Mouse (Mus musculus) E14TG2a.4 (cell line): ENCODE measurements around the gene Llgl2.
A peak's percentile ranks its signal among the peaks of the same experiment; 100 is the strongest.

Source experiments
- H3K27me3 ChIP-seq: 2 replicates; pipeline ENCODE4 v1.6.1; 2014; ENCODE audit warnings: low read length, control low read depth; ENCODE audit not compliant: insufficient read depth
- H3K36me3 ChIP-seq: 2 replicates; pipeline ENCODE4 v1.6.1; 2014; ENCODE audit warnings: low read length, control low read depth; ENCODE audit not compliant: insufficient read depth
- H3K4me1 ChIP-seq: replicated peaks from 2 replicates; pipeline ENCODE4 v1.6.1; 2014; ENCODE audit warnings: low read depth, low read length, control low read depth
- H3K4me3 ChIP-seq: replicated peaks from 2 replicates; pipeline ENCODE4 v1.5.1; 2014; ENCODE audit warnings: mild to moderate bottlenecking, low read length
- H3K9me3 ChIP-seq: 2 replicates; pipeline ENCODE4 v1.6.1; 2014; ENCODE audit warnings: low read length, control low read depth
- CTCF ChIP-seq: conservative IDR thresholded peaks from 2 replicates; pipeline ENCODE4 v1.5.1; 2014; ENCODE audit warnings: low read length
- NANOG ChIP-seq: IDR thresholded peaks from 2 replicates; pipeline ENCODE4 v1.6.1; 2014; ENCODE audit warnings: borderline replicate concordance, low read length, mixed read lengths
- POU5F1 ChIP-seq: IDR thresholded peaks from 2 replicates; pipeline ENCODE4 v1.6.1; 2014; ENCODE audit warnings: low read length, borderline replicate concordance

The Llgl2 gene

DNA sequence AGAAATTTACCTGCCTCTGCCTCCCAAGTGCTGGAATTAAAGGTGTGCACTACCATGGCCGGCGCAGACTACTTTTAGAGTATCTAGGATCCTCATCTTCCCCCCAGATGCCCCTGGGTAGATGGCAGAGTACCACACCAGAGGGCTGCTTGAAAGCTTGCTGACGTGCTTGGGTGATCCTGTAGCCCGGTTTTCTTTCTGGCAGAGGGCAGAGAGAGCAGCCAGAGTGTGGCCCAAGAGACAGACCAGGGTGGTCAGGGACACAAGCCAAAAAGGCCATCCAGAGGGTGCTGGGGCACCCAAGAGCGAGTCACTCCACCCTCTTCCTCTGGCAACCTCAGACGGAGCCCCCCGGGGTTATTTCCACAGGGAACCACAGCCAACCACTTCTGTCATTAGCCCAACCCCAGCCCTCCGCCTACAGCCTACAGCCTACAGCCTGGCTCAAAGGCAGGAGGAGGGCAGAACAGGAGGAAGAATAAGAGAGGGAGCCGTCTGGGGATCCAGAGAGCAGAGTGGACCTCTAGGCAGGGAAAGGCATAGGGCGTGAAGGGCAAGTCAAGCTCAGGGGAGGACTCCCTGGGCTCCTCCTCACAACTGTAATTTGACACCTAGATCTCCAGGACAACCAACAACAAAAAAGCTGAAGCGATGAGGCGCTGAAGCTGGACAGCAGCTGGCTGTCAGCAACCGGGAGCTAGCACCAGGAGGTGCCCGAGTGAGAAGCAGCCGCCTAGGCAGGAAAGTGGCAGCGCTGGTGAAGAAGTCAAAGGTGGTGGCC lies 75.8 kb downstream of the Llgl2 start, which contains the start of gene Smim5:
Gene Smim5, plus strand, starts transcription at position 481 of the 781 bp plus-strand sequence.
- Histone ChIP-seq H3K4me1 (peaks cover 57% of the 10 kb centered on the region), H3K9me3 (no peaks in the 10 kb centered on the region), H3K4me3 (0 out of 2 replicates have a peak within 1 kb of the TSS, but pooled peaks have one; percentile 30), H3K36me3 (peaks cover 68% of the 10 kb centered on the region), H3K27me3 (peaks cover 5% of the 10 kb centered on the region; the same call in 1 of the 2 replicates)
- TF ChIP-seq CTCF (no peak), POU5F1 (no peak), NANOG (no peak)

DNA sequence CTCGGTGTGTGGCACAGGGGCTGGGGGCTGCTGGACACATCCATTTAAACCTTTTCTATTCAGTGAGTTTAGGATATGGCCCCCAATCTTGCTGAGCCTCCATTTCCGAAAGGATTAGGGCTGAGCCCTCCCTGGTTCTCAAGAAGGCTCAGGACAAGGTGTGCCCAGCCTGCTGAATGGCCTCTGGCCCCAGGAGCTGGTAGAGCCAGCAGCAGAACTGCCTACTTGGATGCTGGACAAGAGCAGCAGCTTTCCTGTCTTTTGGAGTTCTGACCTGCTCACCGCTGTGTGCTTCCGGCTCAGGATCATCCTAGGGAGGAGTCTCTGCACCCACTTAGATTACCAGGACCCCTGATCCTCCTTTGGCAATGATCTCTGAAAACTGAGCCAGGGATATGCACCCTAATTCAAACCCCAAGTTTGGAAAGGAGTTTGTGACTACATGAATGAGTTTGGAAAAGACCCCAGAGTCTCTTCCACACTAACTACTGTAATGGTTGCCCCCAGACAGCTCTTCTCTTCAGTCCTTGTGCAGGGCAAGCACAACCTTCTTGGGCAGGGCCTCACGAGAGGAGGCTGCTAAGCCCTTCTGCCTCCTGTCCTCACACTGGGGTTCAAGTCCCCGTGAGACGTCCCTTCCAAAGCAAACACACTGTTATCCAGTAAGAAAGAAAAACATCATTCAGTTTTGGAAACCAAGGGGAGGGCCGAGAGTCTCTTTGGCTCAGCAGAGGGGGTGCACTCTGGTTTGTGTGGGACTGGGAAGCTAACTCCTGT lies 76.9 kb downstream of the Llgl2 start:
- Histone ChIP-seq H3K27me3 (peaks cover 5% of the 10 kb centered on the region; the same call in 1 of the 2 replicates), H3K4me1 (peaks cover 57% of the 10 kb centered on the region), H3K36me3 (peaks cover 64% of the 10 kb centered on the region), H3K4me3 (no peak overlapping the region), H3K9me3 (no peaks in the 10 kb centered on the region)
- TF ChIP-seq NANOG = no peak
- TF ChIP-seq POU5F1 = no peak
- TF ChIP-seq CTCF = no peak

DNA sequence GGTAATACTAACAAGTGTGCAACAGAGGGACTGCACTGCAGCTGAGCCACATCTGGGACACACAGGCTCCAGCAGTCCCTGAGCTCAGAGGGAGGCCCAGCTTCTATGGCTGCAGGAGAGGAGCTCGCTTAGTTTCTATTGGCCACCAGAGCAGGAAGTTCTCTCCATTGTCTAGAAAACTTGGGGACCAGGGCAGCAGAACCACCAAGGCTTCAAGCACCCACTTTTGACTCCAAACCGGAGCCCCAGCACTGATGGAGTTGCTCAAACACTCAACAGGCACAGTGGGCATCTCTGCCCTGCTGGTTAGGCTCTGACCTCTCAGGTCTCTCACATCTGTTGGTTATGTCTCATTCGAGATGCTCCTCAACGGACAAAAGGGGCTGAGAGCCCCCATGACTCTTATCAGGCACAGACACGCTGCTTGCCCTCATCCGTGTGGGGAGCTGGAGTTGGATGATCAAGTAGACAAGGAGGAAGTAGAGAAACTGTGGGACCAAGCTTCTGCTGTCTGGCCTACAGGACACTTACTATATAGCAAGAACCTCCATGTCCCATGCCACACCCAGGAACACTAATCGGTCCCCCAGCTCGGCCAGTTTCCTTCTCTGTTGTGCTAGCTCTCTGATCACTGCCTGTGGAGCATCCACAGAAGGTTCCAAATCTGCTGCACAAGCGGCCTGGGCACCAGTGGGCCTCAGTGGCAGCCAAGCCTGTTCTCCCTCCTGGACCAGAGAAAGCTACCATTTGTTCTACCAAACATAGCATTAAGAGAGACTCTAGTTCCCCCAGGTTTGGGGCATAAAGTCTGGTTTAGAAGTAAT lies 77.7 kb downstream of the Llgl2 start:
- Histone ChIP-seq H3K4me1 (peaks cover 60% of the 10 kb centered on the region), H3K36me3 (peaks cover 56% of the 10 kb centered on the region), H3K4me3 (no peak overlapping the region), H3K9me3 (no peaks in the 10 kb centered on the region), H3K27me3 (peaks cover 5% of the 10 kb centered on the region; the same call in 1 of the 2 replicates)
- TF ChIP-seq NANOG (no peak), POU5F1 (no peak), CTCF (no peak)

DNA sequence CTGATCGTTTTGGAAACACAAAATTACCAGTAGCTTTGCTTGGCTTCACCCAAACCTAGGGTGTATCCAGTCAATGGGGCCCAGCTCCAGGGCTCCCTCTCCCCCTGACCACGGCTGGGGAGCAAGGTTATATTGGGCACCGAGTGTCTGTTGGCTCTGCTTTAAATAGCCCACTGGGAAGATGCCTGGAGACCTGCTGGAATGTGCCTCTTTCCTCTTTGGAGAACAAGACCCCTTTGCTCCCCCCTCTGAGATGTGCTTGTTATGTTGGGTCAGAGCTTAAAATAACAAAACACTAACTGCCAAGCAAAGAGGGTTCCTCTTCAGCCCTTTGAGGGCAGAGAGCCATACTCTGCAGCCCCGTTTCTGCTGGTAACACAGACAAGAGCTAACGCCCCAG lies 78.3 kb downstream of the Llgl2 start:
- Histone ChIP-seq H3K27me3 (peaks cover 5% of the 10 kb centered on the region; the same call in 1 of the 2 replicates), H3K9me3 (no peaks in the 10 kb centered on the region), H3K4me3 (no peak overlapping the region), H3K36me3 (peaks cover 56% of the 10 kb centered on the region), H3K4me1 (peaks cover 60% of the 10 kb centered on the region)
- TF ChIP-seq NANOG (no peak), CTCF (no peak), POU5F1 (no peak)

DNA sequence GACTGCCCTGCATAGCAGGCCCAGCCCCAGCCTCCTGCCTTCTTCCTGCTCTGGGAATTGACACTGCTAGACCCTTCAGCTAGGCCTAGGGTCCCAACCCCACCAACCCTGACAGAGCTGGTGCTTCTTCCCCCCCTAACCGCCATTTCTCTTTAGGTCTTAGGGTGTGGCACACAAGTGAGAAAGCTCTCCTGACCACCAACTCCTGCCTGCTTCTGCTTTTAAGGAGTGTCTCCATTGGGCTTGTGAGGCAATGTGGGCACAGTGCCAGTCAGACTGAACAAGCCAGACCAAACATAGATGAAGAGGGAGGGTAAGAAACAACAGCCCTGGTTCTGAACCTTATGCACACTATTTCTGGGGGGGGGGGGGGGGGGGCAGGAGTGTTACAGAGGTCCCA lies 79.0 kb downstream of the Llgl2 start:
- peaks cover 51% of the 10 kb centered on the region for H3K36me3 ChIP-seq
- TF ChIP-seq CTCF = no peak
- TF ChIP-seq POU5F1 = no peak
- no peak for TF ChIP-seq NANOG
- no peak overlapping the region for H3K4me3 ChIP-seq
- H3K4me1 ChIP-seq = peaks cover 60% of the 10 kb centered on the region
- no peaks in the 10 kb centered on the region for H3K9me3 ChIP-seq
- peaks cover 5% of the 10 kb centered on the region; the same call in 1 of the 2 replicates for H3K27me3 ChIP-seq

DNA sequence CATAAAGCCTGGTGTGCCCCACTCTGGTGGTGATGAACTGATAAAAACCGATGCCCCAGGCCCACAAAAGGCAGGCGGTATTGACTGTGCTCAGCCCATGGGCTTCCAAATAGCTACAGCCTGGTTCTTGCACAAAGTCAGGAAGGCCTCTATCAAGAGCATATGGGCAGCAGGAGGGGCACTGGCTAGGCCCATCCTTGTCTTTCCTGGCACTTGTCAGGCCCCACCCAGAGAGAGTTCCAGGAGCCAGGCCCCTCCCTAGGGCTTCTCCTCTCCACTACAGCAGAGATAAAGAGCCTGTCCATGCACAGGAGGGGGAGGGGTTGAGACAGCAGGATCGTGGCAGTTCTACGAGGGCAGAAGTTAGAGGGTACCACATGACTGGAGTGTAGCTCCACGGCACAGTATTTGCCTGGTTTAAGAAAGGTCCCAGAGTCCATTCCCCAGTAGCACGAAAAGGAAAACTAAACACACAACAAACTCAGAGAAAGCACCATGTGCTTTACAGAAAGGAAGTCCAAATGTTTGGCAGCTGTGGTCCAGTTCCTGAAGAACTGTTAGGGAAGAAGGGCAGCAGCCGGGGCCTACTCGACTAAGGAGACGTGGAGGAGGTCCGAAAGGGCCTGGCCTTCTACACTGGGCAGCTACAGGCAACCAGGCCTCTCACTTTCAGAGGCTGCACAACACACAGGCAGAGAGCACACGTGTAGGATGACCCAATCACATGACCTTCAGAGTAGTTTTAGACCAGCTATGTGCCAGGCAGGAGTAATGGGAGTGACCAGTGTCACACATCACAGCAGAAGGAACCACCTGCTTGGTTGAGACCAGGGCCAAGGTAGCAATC lies 79.8 kb downstream of the Llgl2 start:
- H3K9me3 ChIP-seq = no peaks in the 10 kb centered on the region
- H3K36me3 ChIP-seq = peaks cover 56% of the 10 kb centered on the region
- TF ChIP-seq POU5F1 = no peak
- H3K4me3 ChIP-seq = no peak overlapping the region
- H3K27me3 ChIP-seq = peaks cover 5% of the 10 kb centered on the region; the same call in 1 of the 2 replicates
- peaks cover 56% of the 10 kb centered on the region for H3K4me1 ChIP-seq

DNA sequence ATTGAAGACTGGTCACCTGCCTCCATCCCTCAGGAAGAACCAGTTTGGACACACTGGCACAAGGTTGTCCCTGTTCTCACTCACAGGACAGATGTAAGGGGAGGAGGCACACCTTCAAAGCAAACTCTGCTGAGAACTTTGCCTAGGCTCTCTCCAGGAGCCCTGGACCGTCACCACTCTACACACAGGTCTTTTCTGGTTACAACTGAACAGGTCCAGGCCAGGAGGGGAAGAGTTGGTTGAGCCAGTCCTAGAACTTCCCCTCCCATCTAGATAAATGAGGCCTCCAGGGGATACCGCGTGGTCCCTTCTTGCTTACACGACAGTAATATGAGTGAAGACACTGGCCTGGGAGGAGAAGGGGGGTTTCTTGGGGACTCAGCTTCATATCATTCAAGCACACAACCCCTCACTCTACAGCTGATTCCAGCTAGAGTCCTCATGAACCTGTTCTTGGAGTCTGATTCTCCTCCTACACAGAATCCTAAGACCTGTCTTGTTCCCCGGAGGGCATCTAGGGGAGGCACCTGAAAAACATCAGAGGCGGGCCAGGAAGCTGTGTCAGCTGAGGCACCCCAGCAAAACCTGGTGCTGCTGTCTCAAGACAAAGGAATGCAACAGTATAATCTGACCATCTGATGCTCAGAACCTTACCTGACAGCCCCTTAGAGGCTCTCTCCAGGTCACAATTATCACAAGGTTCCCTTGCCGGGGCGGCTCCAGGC lies 80.5 kb downstream of the Llgl2 start:
- peak overlapping the region; percentile 29; the same call in 1 of the 2 replicates for H3K4me3 ChIP-seq
- TF ChIP-seq POU5F1 (no peak), NANOG (no peak), CTCF (no peak)
- H3K4me1 ChIP-seq = peaks cover 49% of the 10 kb centered on the region
- H3K9me3 ChIP-seq = no peaks in the 10 kb centered on the region
- peaks cover 63% of the 10 kb centered on the region for H3K36me3 ChIP-seq
- peaks cover 5% of the 10 kb centered on the region; the same call in 1 of the 2 replicates for H3K27me3 ChIP-seq
